Comparison of ENCODE assay signal across 6 mouse cellular contexts in the genomic region with DNA sequence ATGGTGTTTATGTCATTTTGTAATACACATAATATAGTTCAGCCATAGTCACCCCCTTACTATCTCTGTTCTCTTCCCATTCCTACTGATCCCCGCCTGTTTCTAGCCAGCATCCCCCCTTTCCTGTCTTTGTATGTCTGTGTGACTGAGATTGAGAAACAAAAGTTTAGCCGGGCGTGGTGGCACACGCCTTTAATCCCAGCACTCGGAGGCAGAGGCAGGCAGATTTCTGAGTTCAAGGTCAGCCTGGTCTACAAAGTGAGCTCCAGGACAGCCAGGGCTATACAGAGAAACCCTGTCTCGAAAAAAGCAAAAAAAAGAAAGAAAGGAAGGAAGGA. TPM values are rescaled to one million over a fixed set of nuclear protein-coding genes. Genes with fewer than 3 reads are reported as not detected.
A peak's percentile ranks its signal among the peaks of the same experiment; 100 is the strongest.
DNase-seq lines count a peak whose midpoint lies in the region; ATAC-seq and TF ChIP-seq lines count a peak whose summit lies in the region.
"Not testable (repeated sequence)": the region's sequence is repeated elsewhere in the genome, so short reads cannot be mapped to it uniquely, and the experiment has no call there.

No protein-coding gene starts in this region.

- 75% methylated on average over 6 of the region's 6 CpGs for WGBS in heart, adult 2 months
- WGBS in heart, embryonic 15.5 days, result 88% methylated on average over 6 of the region's 6 CpGs
- 83% methylated on average over 6 of the region's 6 CpGs for WGBS in heart, postnatal 0 days

- DNase-seq in ES-CJ7 (ENCODE audit: low read depth, low spot score) (peak; percentile 63), R1 (ENCODE audit: low read depth, low spot score) (peak; percentile 68)
- not testable (repeated sequence) for DNase-seq in gastrocnemius, adult 2 months; heart, adult 2 months; heart, postnatal 0 days (ENCODE audit: low spot score)

- H3K9ac ChIP-seq in heart, adult 2 months (ENCODE audit: low read depth, low read length); heart, embryonic 15.5 days; heart, postnatal 0 days (replicated peaks; ENCODE audit: low read depth, low read length): not testable (repeated sequence)

- not testable (repeated sequence) for TF ChIP-seq EP300 in heart, adult 2 months (IDR thresholded peaks at IDR 0.05; ENCODE audit: insufficient read depth, low read depth, low read length); heart, postnatal 0 days (IDR thresholded peaks at IDR 0.05; ENCODE audit: low read depth)

- TF ChIP-seq CTCF in gastrocnemius, adult 2 months (IDR thresholded peaks at IDR 0.05); heart, adult 2 months (IDR thresholded peaks at IDR 0.05); heart, postnatal 0 days (IDR thresholded peaks at IDR 0.05; ENCODE audit: low read depth): not testable (repeated sequence)

- not testable (repeated sequence) for TF ChIP-seq POLR2A in heart, adult 2 months (IDR thresholded peaks at IDR 0.05; ENCODE audit: insufficient read depth, low read depth, low read length)

- not testable (repeated sequence) for H3K4me2 ChIP-seq in heart, embryonic 15.5 days; heart, postnatal 0 days (ENCODE audit: low read depth, low read length)

- not testable (repeated sequence) for H3K27me3 ChIP-seq in heart, adult 2 months (ENCODE audit: control insufficient read depth, insufficient read depth, low read length); heart, embryonic 15.5 days; heart, postnatal 0 days (ENCODE audit: control insufficient read depth, insufficient read depth, low read length)

- not testable (repeated sequence) for H3K36me3 ChIP-seq in heart, adult 2 months (ENCODE audit: control insufficient read depth, insufficient read depth, low read length); heart, embryonic 15.5 days; heart, postnatal 0 days (replicated peaks; ENCODE audit: control insufficient read depth, insufficient read depth, low read length)

- H3K27ac ChIP-seq in gastrocnemius, adult 2 months, result peak overlapping the region; percentile 84
- peak overlapping the region; percentile 72 for H3K27ac ChIP-seq in heart, adult 2 months
- 0 out of 2 replicates have a peak overlapping the region, but pooled peaks have one; percentile 16 for H3K27ac ChIP-seq in heart, embryonic 15.5 days
- H3K27ac ChIP-seq in heart, postnatal 0 days (ENCODE audit: low read depth), result peak overlapping the region; percentile 54

- peaks cover 12% of the 10 kb centered on the region for H3K79me2 ChIP-seq in heart, adult 2 months (replicated peaks; ENCODE audit: control insufficient read depth, insufficient read depth, low read length)

- intact Hi-C loops in gastrocnemius, adult 2 months (cut with DNase I), result not testable (repeated sequence)
- intact Hi-C loops in heart, adult 2 months (cut with DNase I), result loop anchor here (10.0 kb wide), 1 partner anchor 686 kb away; a partner anchor contains a TSS

- not testable (repeated sequence) for H3K9me3 ChIP-seq in heart, embryonic 15.5 days (replicated peaks); heart, postnatal 0 days (replicated peaks; ENCODE audit: control insufficient read depth, low read length)

- H3K4me3 ChIP-seq in gastrocnemius, adult 2 months; heart, adult 2 months; heart, embryonic 15.5 days; heart, postnatal 0 days (ENCODE audit: low read depth, low read length): not testable (repeated sequence)

- not testable (repeated sequence) for ATAC-seq in heart, embryonic 15.5 days (replicated peaks; ENCODE audit: insufficient number of reproducible peaks, insufficient read depth, low FRiP score, low read depth); heart, postnatal 0 days (ENCODE audit: insufficient read depth, low read depth)

- peaks cover 14% of the 10 kb centered on the region for H3K4me1 ChIP-seq in heart, adult 2 months (ENCODE audit: control insufficient read depth, insufficient read depth, low read length)
- H3K4me1 ChIP-seq in heart, embryonic 15.5 days (replicated peaks), result peaks cover 22% of the 10 kb centered on the region
- peaks cover 40% of the 10 kb centered on the region for H3K4me1 ChIP-seq in heart, postnatal 0 days (ENCODE audit: control insufficient read depth, insufficient read depth)

RNA-seq across cellular contexts. Expression of a gene that starts 9.0 kb away (rescaled TPM):
- total RNA-seq in gastrocnemius, adult 2 months (2021), result 10 to 100 TPM; 18.5 to 52.7 TPM
- total RNA-seq in heart, adult 2 months (2021), result 100 to 1,000 TPM; 120 to 121 TPM
- 47.8 and 79.5 TPM in 2 replicates for polyA plus RNA-seq in heart, adult 2 months (2012; rRNA removed)
- 36.7 and 40.2 TPM in 2 replicates for polyA plus RNA-seq in heart, embryonic 15.5 days (2015; fragmentation: Nextera tagmentation; extraction: Ambion mirVana)
- 68.2 and 108 TPM in 2 replicates for total RNA-seq in heart, postnatal 0 days (2014; rRNA removed; ENCODE audit: low replicate concordance)
- 44.5 and 48.3 TPM in 2 replicates for polyA plus RNA-seq in heart, postnatal 0 days (2015; fragmentation: Nextera tagmentation; extraction: Ambion mirVana)

RNA-seq across cellular contexts. Expression of a gene that starts 9.0 kb away (rescaled TPM):
- total RNA-seq in gastrocnemius, adult 2 months (2021), result 1 to 10 TPM; 2.7 to 3.1 TPM
- 1 to 10 TPM; 2.3 to 2.5 TPM for total RNA-seq in heart, adult 2 months (2021)
- 0.86 and 1.3 TPM in 2 replicates for polyA plus RNA-seq in heart, adult 2 months (2012; rRNA removed)
- 20.0 and 20.4 TPM in 2 replicates for polyA plus RNA-seq in heart, embryonic 15.5 days (2015; fragmentation: Nextera tagmentation; extraction: Ambion mirVana)
- total RNA-seq in heart, postnatal 0 days (2014; rRNA removed; ENCODE audit: low replicate concordance), result 4.9 and 15.0 TPM in 2 replicates
- 7.1 and 9.2 TPM in 2 replicates for polyA plus RNA-seq in heart, postnatal 0 days (2015; fragmentation: Nextera tagmentation; extraction: Ambion mirVana)

Comparison
In these comparisons a context has a peak if more than half of its experiments do, and no peak if none do; other contexts are left out.
1. H3K27ac ChIP-seq: peak in every context shown above with its lines; median percentile 84 in gastrocnemius, adult 2 months; 72 in heart, adult 2 months; 54 in heart, postnatal 0 days; 16 in heart, embryonic 15.5 days.